In the genomic region with DNA sequence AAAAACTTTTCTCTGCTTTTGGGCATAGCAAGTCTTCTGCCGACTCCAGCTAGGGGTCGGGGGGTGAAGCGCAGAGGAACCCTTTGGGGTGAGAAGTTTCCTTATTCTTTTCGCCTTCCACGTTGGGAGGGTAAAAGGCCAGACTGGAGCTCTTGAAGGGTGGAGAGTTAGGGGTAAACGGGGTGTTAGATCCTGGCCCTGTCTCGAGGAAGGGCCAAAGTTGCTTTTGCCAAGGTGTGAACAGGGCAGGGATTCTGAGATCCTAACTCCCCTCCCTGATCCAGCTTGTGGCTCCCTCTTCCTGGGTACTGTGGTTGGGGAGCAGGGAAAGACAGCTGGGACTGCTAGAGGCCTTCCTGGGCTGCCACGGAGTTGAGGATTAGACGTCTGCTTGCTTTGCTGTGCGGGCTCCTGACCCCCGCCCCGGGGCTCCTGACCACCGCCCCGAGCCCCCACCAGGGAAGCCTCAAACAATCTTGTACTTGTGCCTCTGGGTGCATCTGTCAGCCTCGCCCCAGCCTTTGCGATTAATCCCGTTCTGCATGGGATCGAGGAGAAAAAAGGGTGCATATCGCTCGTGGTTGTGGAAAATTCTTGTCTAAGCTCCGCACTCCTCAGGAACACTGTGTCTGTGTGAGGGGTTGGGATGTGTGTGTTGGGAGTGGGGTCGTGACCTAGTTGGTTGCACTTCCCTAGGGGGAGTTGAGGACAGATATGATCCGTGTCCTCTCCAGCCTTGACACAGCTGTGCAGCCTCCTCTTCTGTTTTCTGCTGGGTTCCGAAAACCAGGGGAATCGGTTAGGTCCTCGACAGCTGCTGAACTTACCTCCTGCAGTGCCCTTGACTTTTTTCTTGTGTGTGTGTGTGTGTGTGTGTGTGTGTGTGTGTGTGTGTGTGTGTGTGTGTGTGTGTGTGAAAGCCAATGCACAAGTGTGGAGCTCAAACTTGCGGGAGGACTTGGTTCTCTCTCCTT, we compare ENCODE assay signal across 8 mouse cellular contexts. TPM values are rescaled to one million over a fixed set of nuclear protein-coding genes. Genes with fewer than 3 reads are reported as not detected.
A peak's percentile ranks its signal among the peaks of the same experiment; 100 is the strongest.
DNase-seq lines count a peak whose midpoint lies in the region; ATAC-seq and TF ChIP-seq lines count a peak whose summit lies in the region.

No protein-coding gene starts in this region.

- no peak overlapping the region for H3K27ac ChIP-seq in testis, adult 2 months (ENCODE audit: control insufficient read depth, insufficient read depth, low read depth, low read length)
- H3K27ac ChIP-seq in liver, embryonic 11.5 days (ENCODE audit: low read depth, low read length): no peak overlapping the region
- H3K27ac ChIP-seq in stomach, embryonic 16.5 days (ENCODE audit: low read length): peak overlapping the region; percentile 80

- peak overlapping the region; percentile 56 for H3K4me3 ChIP-seq in erythroblast, embryonic 14.5 days (replicated peaks)
- peak overlapping the region; percentile 81; the same call in 1 of the 2 replicates for H3K4me3 ChIP-seq in testis, adult 2 months (ENCODE audit: control insufficient read depth, low read depth, low read length)
- H3K4me3 ChIP-seq in liver, embryonic 11.5 days (ENCODE audit: low read depth, low read length): peak overlapping the region; percentile 63
- peak overlapping the region; percentile 76 for H3K4me3 ChIP-seq in stomach, embryonic 16.5 days (replicated peaks; ENCODE audit: low read length)

- TF ChIP-seq CTCF in testis, adult 2 months (IDR thresholded peaks at IDR 0.05; ENCODE audit: control insufficient read depth, insufficient read depth, insufficient replicate concordance, low read depth, low read length): no peak

- WGBS in liver, embryonic 11.5 days: 11% methylated on average over 27 of the region's 27 CpGs
- WGBS in stomach, embryonic 16.5 days: 23% methylated on average over 27 of the region's 27 CpGs

- no peak for DNase-seq in testis, postnatal 14 days (ENCODE audit: low spot score)
- DNase-seq in liver, embryonic 11.5 days (ENCODE audit: low spot score): no peak
- no peak for DNase-seq in left cerebral cortex, adult 11 months (ENCODE audit: low spot score)

- H3K4me1 ChIP-seq in erythroblast, embryonic 14.5 days (ENCODE audit: control insufficient read depth): no peaks in the 10 kb centered on the region
- peaks cover 14% of the 10 kb centered on the region for H3K4me1 ChIP-seq in testis, adult 2 months (ENCODE audit: control insufficient read depth, insufficient read depth, low read length)
- peaks cover 22% of the 10 kb centered on the region for H3K4me1 ChIP-seq in liver, embryonic 11.5 days (replicated peaks; ENCODE audit: control insufficient read depth, insufficient read depth, low read length)
- peaks cover 31% of the 10 kb centered on the region for H3K4me1 ChIP-seq in stomach, embryonic 16.5 days (ENCODE audit: control insufficient read depth, insufficient read depth, low read length)

- H3K36me3 ChIP-seq in erythroblast, embryonic 14.5 days (ENCODE audit: control insufficient read depth): no peaks in the 10 kb centered on the region
- no peaks in the 10 kb centered on the region for H3K36me3 ChIP-seq in testis, adult 2 months (ENCODE audit: control insufficient read depth, insufficient read depth, low read length)
- no peaks in the 10 kb centered on the region for H3K36me3 ChIP-seq in liver, embryonic 11.5 days (ENCODE audit: control insufficient read depth, insufficient read depth, low read length)
- H3K36me3 ChIP-seq in stomach, embryonic 16.5 days (ENCODE audit: control insufficient read depth, insufficient read depth, low read length): no peaks in the 10 kb centered on the region

- H3K4me2 ChIP-seq in liver, embryonic 11.5 days: peak overlapping the region; percentile 69
- peak overlapping the region; percentile 87 for H3K4me2 ChIP-seq in stomach, embryonic 16.5 days (ENCODE audit: low read depth, low read length)

- TF ChIP-seq POLR2A in testis, adult 2 months (IDR thresholded peaks at IDR 0.05; ENCODE audit: control insufficient read depth, low read depth, low read length): no peak

- no peak for ATAC-seq in erythroblast, adult 5-6 weeks (replicated peaks; ENCODE audit: low FRiP score, poor library complexity, severe bottlenecking)
- no peak for ATAC-seq in liver, embryonic 11.5 days (replicated peaks; ENCODE audit: low FRiP score)
- no peak for ATAC-seq in stomach, embryonic 16.5 days (ENCODE audit: insufficient read depth, low FRiP score)
- ATAC-seq in megakaryocyte-erythroid progenitor cell, adult 5-6 weeks (replicated peaks; ENCODE audit: low FRiP score, low TSS enrichment, poor library complexity, severe bottlenecking): no peak

- H3K27me3 ChIP-seq in erythroblast, embryonic 14.5 days (ENCODE audit: control insufficient read depth): peaks cover 60% of the 10 kb centered on the region
- H3K27me3 ChIP-seq in testis, adult 2 months (ENCODE audit: control insufficient read depth, insufficient read depth, low read length): no peaks in the 10 kb centered on the region
- peaks cover 49% of the 10 kb centered on the region for H3K27me3 ChIP-seq in liver, embryonic 11.5 days (replicated peaks; ENCODE audit: control insufficient read depth, insufficient read depth, low read length)
- peaks cover 5% of the 10 kb centered on the region; the same call in 1 of the 2 replicates for H3K27me3 ChIP-seq in stomach, embryonic 16.5 days (ENCODE audit: control insufficient read depth, insufficient read depth, low read length)

- peak overlapping the region; percentile 47 for H3K9ac ChIP-seq in liver, embryonic 11.5 days (ENCODE audit: low read depth, low read length)
- H3K9ac ChIP-seq in stomach, embryonic 16.5 days (ENCODE audit: low read length): peak overlapping the region; percentile 90

- H3K9me3 ChIP-seq in erythroblast, embryonic 14.5 days (ENCODE audit: control insufficient read depth, low read length): no peaks in the 10 kb centered on the region
- H3K9me3 ChIP-seq in liver, embryonic 11.5 days (ENCODE audit: control insufficient read depth, low read length): no peaks in the 10 kb centered on the region
- H3K9me3 ChIP-seq in stomach, embryonic 16.5 days (replicated peaks; ENCODE audit: control insufficient read depth, low read length): no peaks in the 10 kb centered on the region

RNA-seq across cellular contexts. Expression of gene Epha2, which starts 1.7 kb away (rescaled TPM):
- polyA plus RNA-seq in erythroblast, embryonic 14.5 days (2012): not detected in 2 replicates
- total RNA-seq in erythroblast, adult 5-6 weeks (2015; ENCODE audit: low replicate concordance): not detected in 2 replicates
- 0.14 TPM in 1 of 2 replicates, not detected in the other for total RNA-seq in erythroblast, adult 5-6 weeks (2017; ENCODE audit: low replicate concordance)
- 0.75 and 0.83 TPM in 2 replicates for polyA plus RNA-seq in testis, adult 2 months (2012; rRNA removed)
- 2.5 and 2.9 TPM in 2 replicates for polyA plus RNA-seq in liver, embryonic 11.5 days (2014; fragmentation: Nextera tagmentation; extraction: Ambion mirVana)
- 9.5 and 12.1 TPM in 2 replicates for polyA plus RNA-seq in stomach, embryonic 16.5 days (2015; fragmentation: Nextera tagmentation; extraction: Ambion mirVana)
- total RNA-seq in megakaryocyte-erythroid progenitor cell, adult 5-6 weeks (2014; fragmentation: Nextera tagmentation): 0.30 and 1.2 TPM in 2 replicates
- not detected in 2 replicates for total RNA-seq in megakaryocyte-erythroid progenitor cell, adult 5-6 weeks (2017)
